In genomic region chr6:90505906-90506305, GRCm38 (mm10) we compare ENCODE assay signal across 12 mouse cellular contexts. TPM values are rescaled to one million over a fixed set of nuclear protein-coding genes. Genes with fewer than 3 reads are reported as not detected.
DNase-seq lines count a peak whose midpoint lies in the region; ATAC-seq and TF ChIP-seq lines count a peak whose summit lies in the region.
"Had no signal": no experiment of that assay in that cellular context is flagged by ENCODE, and none has a peak within 500 bp of the region (broad histone marks: within the 10 kb centered on the region; RNA-seq: fewer than 3 reads in every experiment).

No protein-coding gene starts in this region.

- no peaks in the 10 kb centered on the region for H3K36me3 ChIP-seq in forebrain, embryonic 15.5 days
- no peaks in the 10 kb centered on the region for H3K36me3 ChIP-seq in forebrain, embryonic 13.5 days (ENCODE audit: poor library complexity, severe bottlenecking)
- no peaks in the 10 kb centered on the region for H3K36me3 ChIP-seq in midbrain, embryonic 15.5 days (replicated peaks)
- H3K36me3 ChIP-seq in midbrain, embryonic 10.5 days, result no peaks in the 10 kb centered on the region
- no peaks in the 10 kb centered on the region for H3K36me3 ChIP-seq in hindbrain, postnatal 0 days (ENCODE audit: insufficient read depth, low read length)

- TF ChIP-seq CTCF in hindbrain, postnatal 0 days (IDR thresholded peaks at IDR 0.05; ENCODE audit: low read depth), result no peak

- 49% methylated on average over 6 of the region's 6 CpGs for WGBS in forebrain, embryonic 15.5 days
- whole genome bisulfite sequencing in forebrain, embryonic 13.5 days, result 65% methylated on average over 6 of the region's 6 CpGs
- WGBS in midbrain, embryonic 15.5 days, result 72% methylated on average over 6 of the region's 6 CpGs
- 78% methylated on average over 6 of the region's 6 CpGs for WGBS in midbrain, embryonic 10.5 days
- WGBS in hindbrain, postnatal 0 days, result 44% methylated on average over 6 of the region's 6 CpGs

- peaks cover 38% of the 10 kb centered on the region for H3K4me1 ChIP-seq in forebrain, embryonic 15.5 days
- H3K4me1 ChIP-seq in forebrain, embryonic 13.5 days, result peaks cover 31% of the 10 kb centered on the region
- H3K4me1 ChIP-seq in midbrain, embryonic 15.5 days, result 0 out of 2 replicates have a peak, but pooled peaks cover 16% of the 10 kb centered on the region
- peaks cover 21% of the 10 kb centered on the region for H3K4me1 ChIP-seq in midbrain, embryonic 10.5 days
- peaks cover 12% of the 10 kb centered on the region; the same call in 1 of the 2 replicates for H3K4me1 ChIP-seq in hindbrain, postnatal 0 days (ENCODE audit: insufficient read depth, low read length)

- H3K27me3 ChIP-seq in forebrain, embryonic 15.5 days, result no peaks in the 10 kb centered on the region
- no peaks in the 10 kb centered on the region for H3K27me3 ChIP-seq in forebrain, embryonic 13.5 days
- no peaks in the 10 kb centered on the region for H3K27me3 ChIP-seq in midbrain, embryonic 15.5 days (replicated peaks)
- H3K27me3 ChIP-seq in midbrain, embryonic 10.5 days (ENCODE audit: low read depth, poor library complexity, severe bottlenecking), result no peaks in the 10 kb centered on the region
- no peaks in the 10 kb centered on the region for H3K27me3 ChIP-seq in hindbrain, postnatal 0 days (ENCODE audit: insufficient read depth, low read length)

- no peak for ATAC-seq in forebrain, embryonic 15.5 days (replicated peaks)
- no peak for ATAC-seq in forebrain, embryonic 13.5 days
- no peak for ATAC-seq in midbrain, embryonic 15.5 days (replicated peaks)
- no peak for ATAC-seq in hindbrain, postnatal 0 days

- no peaks in the 10 kb centered on the region for H3K9me3 ChIP-seq in forebrain, embryonic 15.5 days
- H3K9me3 ChIP-seq in forebrain, embryonic 13.5 days (replicated peaks), result no peaks in the 10 kb centered on the region
- no peaks in the 10 kb centered on the region for H3K9me3 ChIP-seq in midbrain, embryonic 15.5 days
- no peaks in the 10 kb centered on the region for H3K9me3 ChIP-seq in midbrain, embryonic 10.5 days (replicated peaks)
- no peaks in the 10 kb centered on the region for H3K9me3 ChIP-seq in hindbrain, postnatal 0 days (ENCODE audit: low read length)

- no peak for DNase-seq in midbrain, embryonic 10.5 days (ENCODE audit: low spot score)
- peak; percentile 30 for DNase-seq in hindbrain, postnatal 0 days (ENCODE audit: low spot score)
- DNase-seq in lung, postnatal 25 days (ENCODE audit: low spot score), result peak; percentile 78
- DNase-seq in embryo, embryonic 9.5 days (ENCODE audit: extremely low spot score), result no peak
- no peak for DNase-seq in MN1 (ENCODE audit: low spot score)
- DNase-seq: thymus, postnatal 4 days had no signal

- H3K27ac ChIP-seq in forebrain, embryonic 15.5 days (replicated peaks), result peak overlapping the region; percentile 76
- no peak overlapping the region for H3K27ac ChIP-seq in forebrain, embryonic 13.5 days
- H3K27ac ChIP-seq in midbrain, embryonic 15.5 days, result peak overlapping the region; percentile 66
- H3K27ac ChIP-seq in midbrain, embryonic 10.5 days (replicated peaks), result no peak overlapping the region
- peak overlapping the region; percentile 86 for H3K27ac ChIP-seq in hindbrain, postnatal 0 days

- H3K4me3 ChIP-seq in forebrain, embryonic 15.5 days, result no peak overlapping the region
- no peak overlapping the region for H3K4me3 ChIP-seq in forebrain, embryonic 13.5 days
- no peak overlapping the region for H3K4me3 ChIP-seq in midbrain, embryonic 15.5 days
- no peak overlapping the region for H3K4me3 ChIP-seq in midbrain, embryonic 10.5 days
- no peak overlapping the region for H3K4me3 ChIP-seq in hindbrain, postnatal 0 days (ENCODE audit: low read length)

- no peak overlapping the region for H3K9ac ChIP-seq in forebrain, embryonic 15.5 days (replicated peaks)
- no peak overlapping the region for H3K9ac ChIP-seq in forebrain, embryonic 13.5 days
- H3K9ac ChIP-seq in midbrain, embryonic 15.5 days, result no peak overlapping the region
- H3K9ac ChIP-seq in hindbrain, postnatal 0 days (replicated peaks; ENCODE audit: low read length), result no peak overlapping the region

- no peak overlapping the region for H3K4me2 ChIP-seq in forebrain, embryonic 15.5 days (replicated peaks)
- H3K4me2 ChIP-seq in forebrain, embryonic 13.5 days, result no peak overlapping the region
- H3K4me2 ChIP-seq in midbrain, embryonic 15.5 days, result no peak overlapping the region
- no peak overlapping the region for H3K4me2 ChIP-seq in hindbrain, postnatal 0 days (ENCODE audit: low read depth, low read length)

RNA-seq across cellular contexts. Expression of gene Aldh1l1, which starts 19.7 kb away (rescaled TPM):
- 29.0 and 35.6 TPM in 2 replicates for polyA plus RNA-seq in forebrain, embryonic 15.5 days (2015; fragmentation: Nextera tagmentation; extraction: Ambion mirVana)
- 8.1 and 9.6 TPM in 2 replicates for polyA plus RNA-seq in forebrain, embryonic 13.5 days (2015; fragmentation: Nextera tagmentation; extraction: Ambion mirVana)
- polyA plus RNA-seq in midbrain, embryonic 15.5 days (2015; fragmentation: Nextera tagmentation; extraction: Ambion mirVana), result 49.9 and 58.7 TPM in 2 replicates
- 2.7 and 3.7 TPM in 2 replicates for polyA plus RNA-seq in midbrain, embryonic 10.5 days (2016; fragmentation: Nextera tagmentation; extraction: Ambion mirVana)
- total RNA-seq in hindbrain, postnatal 0 days (2014; rRNA removed), result 168 and 214 TPM in 2 replicates
- 131 and 145 TPM in 2 replicates for polyA plus RNA-seq in hindbrain, postnatal 0 days (2015; fragmentation: Nextera tagmentation; extraction: Ambion mirVana)

RNA-seq across cellular contexts. Expression of gene Klf15, which starts 43.5 kb away (rescaled TPM):
- 12.9 and 13.1 TPM in 2 replicates for polyA plus RNA-seq in forebrain, embryonic 15.5 days (2015; fragmentation: Nextera tagmentation; extraction: Ambion mirVana)
- polyA plus RNA-seq in forebrain, embryonic 13.5 days (2015; fragmentation: Nextera tagmentation; extraction: Ambion mirVana), result 6.5 and 7.0 TPM in 2 replicates
- 13.6 and 15.5 TPM in 2 replicates for polyA plus RNA-seq in midbrain, embryonic 15.5 days (2015; fragmentation: Nextera tagmentation; extraction: Ambion mirVana)
- polyA plus RNA-seq in midbrain, embryonic 10.5 days (2016; fragmentation: Nextera tagmentation; extraction: Ambion mirVana), result 4.2 and 4.9 TPM in 2 replicates
- 43.2 and 56.4 TPM in 2 replicates for total RNA-seq in hindbrain, postnatal 0 days (2014; rRNA removed)
- polyA plus RNA-seq in hindbrain, postnatal 0 days (2015; fragmentation: Nextera tagmentation; extraction: Ambion mirVana), result 26.6 and 29.6 TPM in 2 replicates
- total RNA-seq: common myeloid progenitor, adult 5-6 weeks; hematopoietic stem cell, adult 5-6 weeks; megakaryocyte-erythroid progenitor cell, adult 5-6 weeks had no signal

Comparison
In these comparisons a context has a peak if more than half of its experiments do, and no peak if none do; other contexts are left out.
1. H3K27ac ChIP-seq: peak in forebrain, embryonic 15.5 days (single experiment), midbrain, embryonic 15.5 days (single experiment) and hindbrain, postnatal 0 days (single experiment); none in forebrain, embryonic 13.5 days (single experiment) and midbrain, embryonic 10.5 days (single experiment).
2. DNase-seq: peak in hindbrain, postnatal 0 days (single experiment) and lung, postnatal 25 days (single experiment); none in midbrain, embryonic 10.5 days (single experiment), embryo, embryonic 9.5 days (single experiment) and MN1 (single experiment).